Mouse (Mus musculus) erythroblast, embryonic 14.5 days (primary cell): Measurements from ENCODE around the gene Olfr1342.

Source experiments
- GATA1 ChIP-seq: IDR thresholded peaks from 2 replicates; pipeline ENCODE4 v1.6.1; 2012; ENCODE audit warnings: low read length, inconsistent platforms, mixed read lengths
- TAL1 ChIP-seq: IDR thresholded peaks from 3 replicates; pipeline ENCODE4 v1.6.1; 2012; ENCODE audit warnings: low read length, inconsistent platforms, mixed read lengths

- TF ChIP-seq GATA1: no peak
- TF ChIP-seq TAL1: no peak
Measured at GRCm38 (mm10) chr4:118708086-118708485, 15.5 kb upstream of the Olfr1342 start.
